Mouse (Mus musculus) myocyte (in vitro differentiated cells): ENCODE measurements around the gene Kif3c. TPM values are rescaled to one million over a fixed set of nuclear protein-coding genes. Genes with fewer than 3 reads are reported as not detected.

Source experiments
- H3K27me3 ChIP-seq: one replicate; pipeline ENCODE4 v1.6.1; 2011; ENCODE audit not compliant: control insufficient read depth, insufficient read depth, insufficient read length
- H3K36me3 ChIP-seq: one replicate; pipeline ENCODE4 v1.6.1; 2011; ENCODE audit not compliant: control insufficient read depth, insufficient read depth
- H3K4me2 ChIP-seq: one replicate; pipeline ENCODE4 v1.6.1; 2011; ENCODE audit warnings: low read depth, control low read depth
- H3K4me3 ChIP-seq: one replicate; pipeline ENCODE4 v1.5.1; 2011; ENCODE audit warnings: mild to moderate bottlenecking, control low read depth, moderate library complexity
- H3K79me2 ChIP-seq: one replicate; pipeline ENCODE4 v1.6.1; 2011; ENCODE audit not compliant: control insufficient read depth, insufficient read depth
- H3ac ChIP-seq: one replicate; pipeline ENCODE4 v1.6.1; 2011; ENCODE audit not compliant: control insufficient read depth, insufficient read length
- CEBPB ChIP-seq: IDR thresholded peaks from 2 replicates; pipeline ENCODE4 v1.6.1; 2011; ENCODE audit warnings: mild to moderate bottlenecking, moderate library complexity; ENCODE audit not compliant: poor library complexity, insufficient read depth, severe bottlenecking
- E2F4 ChIP-seq: IDR thresholded peaks from one replicate; pipeline ENCODE4 v1.6.1; 2011; ENCODE audit warnings: mild to moderate bottlenecking, control low read depth, moderate library complexity; ENCODE audit not compliant: insufficient read depth
- MAX ChIP-seq: IDR thresholded peaks from one replicate; pipeline ENCODE4 v1.6.1; 2011; ENCODE audit warnings: low read depth, mild to moderate bottlenecking, control low read depth
- MYOD1 ChIP-seq, 3 experiments: IDR thresholded peaks; one replicate each; pipeline ENCODE4 v1.6.1; 2011; ENCODE audit warnings: control low read depth in 2 of 3, low read depth in 2 of 3, mild to moderate bottlenecking in 2 of 3, moderate library complexity in 1 of 3; ENCODE audit not compliant: insufficient read length in 2 of 3, control insufficient read depth in 1 of 3
- MYOG ChIP-seq, 3 experiments: IDR thresholded peaks; one replicate each; pipeline ENCODE4 v1.6.1; 2011; ENCODE audit warnings: control low read depth in 2 of 3, low read depth in 2 of 3, mild to moderate bottlenecking in 2 of 3; ENCODE audit not compliant: insufficient read length in 2 of 3, control insufficient read depth in 1 of 3, insufficient read depth in 1 of 3
- POLR2A ChIP-seq: IDR thresholded peaks from one replicate; pipeline ENCODE4 v1.6.1; 2011; ENCODE audit warnings: low read depth, mild to moderate bottlenecking, control low read depth, moderate library complexity; ENCODE audit not compliant: insufficient read length
- POLR2AphosphoS2 ChIP-seq: IDR thresholded peaks from one replicate; pipeline ENCODE4 v1.6.1; 2011; ENCODE audit warnings: low read depth, control low read depth; ENCODE audit not compliant: insufficient read length
- REST ChIP-seq: IDR thresholded peaks from one replicate; pipeline ENCODE4 v1.6.1; 2011; ENCODE audit warnings: mild to moderate bottlenecking, control low read depth, moderate library complexity; ENCODE audit not compliant: insufficient read depth, insufficient read length
- SRF ChIP-seq: IDR thresholded peaks from one replicate; pipeline ENCODE4 v1.6.1; 2011; ENCODE audit warnings: low read depth; ENCODE audit not compliant: control insufficient read depth, insufficient read length
- TCF12 ChIP-seq: IDR thresholded peaks from one replicate; pipeline ENCODE4 v1.6.1; 2011; ENCODE audit warnings: mild to moderate bottlenecking, control low read depth; ENCODE audit not compliant: poor library complexity, insufficient read depth, severe bottlenecking
- TCF3 ChIP-seq: IDR thresholded peaks from one replicate; pipeline ENCODE4 v1.6.1; 2011; ENCODE audit warnings: low read depth, control low read depth; ENCODE audit not compliant: insufficient read length
- USF1 ChIP-seq: IDR thresholded peaks from one replicate; pipeline ENCODE4 v1.6.1; 2011; ENCODE audit warnings: low read depth, mild to moderate bottlenecking, control low read depth, moderate library complexity
- polyA plus RNA-seq: library from polyadenylated mRNA; unstranded; fragments of >200 nt; fragmentation: generic; extraction: Trizol; gene quantifications from one replicate; pipeline ENCODE4 v1.2.1, GENCODE M21; 2012; ENCODE audit warnings: missing spikeins

Kif3c gene
- polyA plus RNA-seq, 1 experiment, result 16.7 TPM

- Histone ChIP-seq H3K4me3 (no peak overlapping the region), H3ac (no peak overlapping the region), H3K4me2 (no peak overlapping the region), H3K79me2 (no peaks in the 10 kb centered on the region), H3K36me3 (no peaks in the 10 kb centered on the region), H3K27me3 (no peaks in the 10 kb centered on the region)
- no peak for TF ChIP-seq TCF3
- no peak for TF ChIP-seq CEBPB
- no peak for TF ChIP-seq SRF
- TF ChIP-seq E2F4, result no peak
- no peak for TF ChIP-seq MYOD1 (IDR thresholded peaks at IDR 0.05; ENCODE audit: control insufficient read depth in 1 of 3, insufficient read length in 2 of 3, low read depth in 2 of 3)
- TF ChIP-seq TCF12, result no peak
- no peak for TF ChIP-seq MYOG (IDR thresholded peaks at IDR 0.05; ENCODE audit: control insufficient read depth in 1 of 3, insufficient read depth in 1 of 3, insufficient read length in 2 of 3, low read depth in 2 of 3)
These were observed 20.3 kb downstream of the Kif3c start for GRCm38 (mm10) chr12:3385271-3385670.

- Histone ChIP-seq H3ac (no peak overlapping the region), H3K4me3 (no peak overlapping the region), H3K36me3 (no peaks in the 10 kb centered on the region), H3K27me3 (no peaks in the 10 kb centered on the region), H3K79me2 (no peaks in the 10 kb centered on the region), H3K4me2 (no peak overlapping the region)
- no peak for TF ChIP-seq MAX
- TF ChIP-seq E2F4, result no peak
- no peak for TF ChIP-seq MYOG (IDR thresholded peaks at IDR 0.05; ENCODE audit: control insufficient read depth in 1 of 3, insufficient read depth in 1 of 3, insufficient read length in 2 of 3, low read depth in 2 of 3)
- TF ChIP-seq SRF, result no peak
- TF ChIP-seq TCF3, result no peak
- no peak for TF ChIP-seq POLR2AphosphoS2
These were observed 21.0 kb downstream of the Kif3c start for GRCm38 (mm10) chr12:3385940-3386339.

GRCm38 (mm10) chr12:3387891-3388290, 23.0 kb downstream of the Kif3c start:
- Histone ChIP-seq H3ac (no peak overlapping the region), H3K79me2 (no peaks in the 10 kb centered on the region), H3K4me3 (no peak overlapping the region), H3K36me3 (no peaks in the 10 kb centered on the region), H3K4me2 (no peak overlapping the region), H3K27me3 (no peaks in the 10 kb centered on the region)
- TF ChIP-seq MYOG (IDR thresholded peaks at IDR 0.05; ENCODE audit: control insufficient read depth in 1 of 3, insufficient read depth in 1 of 3, insufficient read length in 2 of 3, low read depth in 2 of 3), result no peak
- no peak for TF ChIP-seq MAX
- no peak for TF ChIP-seq POLR2AphosphoS2
- TF ChIP-seq TCF3, result no peak
- TF ChIP-seq SRF, result no peak
- TF ChIP-seq E2F4, result no peak
- TF ChIP-seq REST, result no peak
- no peak for TF ChIP-seq POLR2A
- TF ChIP-seq MYOD1 (IDR thresholded peaks at IDR 0.05; ENCODE audit: control insufficient read depth in 1 of 3, insufficient read length in 2 of 3, low read depth in 2 of 3), result no peak
- no peak for TF ChIP-seq CEBPB
- no peak for TF ChIP-seq USF1
- TF ChIP-seq TCF12, result no peak

- Histone ChIP-seq H3K27me3 (no peaks in the 10 kb centered on the region), H3K4me3 (no peak overlapping the region), H3ac (no peak overlapping the region), H3K4me2 (no peak overlapping the region), H3K79me2 (no peaks in the 10 kb centered on the region), H3K36me3 (no peaks in the 10 kb centered on the region)
- no peak for TF ChIP-seq USF1
- no peak for TF ChIP-seq E2F4
- TF ChIP-seq POLR2A, result no peak
- TF ChIP-seq CEBPB, result no peak
- TF ChIP-seq TCF3, result no peak
- TF ChIP-seq MYOD1 (IDR thresholded peaks at IDR 0.05; ENCODE audit: control insufficient read depth in 1 of 3, insufficient read length in 2 of 3, low read depth in 2 of 3), result no peak
- TF ChIP-seq MAX, result no peak
- no peak for TF ChIP-seq TCF12
- no peak for TF ChIP-seq SRF
- TF ChIP-seq POLR2AphosphoS2, result no peak
- no peak for TF ChIP-seq REST
- TF ChIP-seq MYOG (IDR thresholded peaks at IDR 0.05; ENCODE audit: control insufficient read depth in 1 of 3, insufficient read depth in 1 of 3, insufficient read length in 2 of 3, low read depth in 2 of 3), result no peak
These were observed 24.5 kb downstream of the Kif3c start for GRCm38 (mm10) chr12:3389394-3389793.

- Histone ChIP-seq H3K27me3 (no peaks in the 10 kb centered on the region), H3ac (no peak overlapping the region), H3K36me3 (no peaks in the 10 kb centered on the region), H3K4me2 (no peak overlapping the region), H3K79me2 (no peaks in the 10 kb centered on the region), H3K4me3 (no peak overlapping the region)
- no peak for TF ChIP-seq MYOD1 (IDR thresholded peaks at IDR 0.05; ENCODE audit: control insufficient read depth in 1 of 3, insufficient read length in 2 of 3, low read depth in 2 of 3)
- no peak for TF ChIP-seq SRF
- no peak for TF ChIP-seq E2F4
- TF ChIP-seq TCF3, result no peak
- no peak for TF ChIP-seq USF1
- TF ChIP-seq POLR2AphosphoS2, result no peak
- TF ChIP-seq TCF12, result no peak
- no peak for TF ChIP-seq REST
These were observed 25.1 kb downstream of the Kif3c start for GRCm38 (mm10) chr12:3390071-3390470.
